Mouse (Mus musculus): ENCODE data around the gene Mllt11. TPM values are rescaled to one million over a fixed set of nuclear protein-coding genes. Genes with fewer than 3 reads are reported as not detected.
A peak's percentile ranks its signal among the peaks of the same experiment; 100 is the strongest.

Gene Mllt11
- polyA plus RNA-seq, 1 experiment from 2014 or later: 24.9 TPM

- Histone ChIP-seq H3K4me2 (replicated peaks) (no peak overlapping the region), H3K36me3 (peaks cover 6% of the 10 kb centered on the region), H3K27me3 (peaks cover 2% of the 10 kb centered on the region), H3K9ac (no peak overlapping the region), H3K9me3 (no peaks in the 10 kb centered on the region), H3K4me3 (no peak overlapping the region), H3K27ac (no peak overlapping the region), H3K4me1 (peaks cover 3% of the 10 kb centered on the region; the same call in 1 of the 2 replicates)
- ATAC-seq (ENCODE audit: insufficient number of reproducible peaks, insufficient read depth, low FRiP score, low TSS enrichment): no peak
- 84% methylated on average over 5 of the region's 5 CpGs for WGBS
These were observed 53.0 kb downstream of the Mllt11 start for GRCm38 (mm10) chr3:95178948-95179347.

GRCm38 (mm10) chr3:95177583-95177982 is 54.4 kb downstream of the Mllt11 start:
- no peaks in the 10 kb centered on the region for H3K9me3 ChIP-seq
- no peak overlapping the region for H3K4me2 ChIP-seq (replicated peaks)
- peaks cover 11% of the 10 kb centered on the region for H3K36me3 ChIP-seq
- peaks cover 16% of the 10 kb centered on the region for H3K4me1 ChIP-seq
- WGBS: 73% methylated on average over 6 of the region's 6 CpGs
- peaks cover 16% of the 10 kb centered on the region for H3K27me3 ChIP-seq
- H3K4me3 ChIP-seq: no peak overlapping the region
- no peak overlapping the region for H3K9ac ChIP-seq
- no peak overlapping the region for H3K27ac ChIP-seq
- ATAC-seq (ENCODE audit: insufficient number of reproducible peaks, insufficient read depth, low FRiP score, low TSS enrichment): no peak

- Histone ChIP-seq H3K9ac (no peak overlapping the region), H3K36me3 (peaks cover 22% of the 10 kb centered on the region), H3K27me3 (peaks cover 27% of the 10 kb centered on the region), H3K27ac (no peak overlapping the region), H3K4me1 (peaks cover 16% of the 10 kb centered on the region), H3K4me3 (no peak overlapping the region), H3K4me2 (replicated peaks) (no peak overlapping the region), H3K9me3 (no peaks in the 10 kb centered on the region)
- WGBS: 61% methylated on average over 3 of the region's 3 CpGs
- no peak for ATAC-seq (ENCODE audit: insufficient number of reproducible peaks, insufficient read depth, low FRiP score, low TSS enrichment)
These were observed 55.5 kb downstream of the Mllt11 start for GRCm38 (mm10) chr3:95176500-95176899.

GRCm38 (mm10) chr3:95174011-95174592 is 57.9 kb downstream of the Mllt11 start:
- Histone ChIP-seq H3K27me3 (peaks cover 51% of the 10 kb centered on the region), H3K4me3 (no peak overlapping the region), H3K27ac (no peak overlapping the region), H3K4me2 (replicated peaks) (peak overlapping the region; percentile 41; the same call in 1 of the 2 replicates), H3K4me1 (peaks cover 16% of the 10 kb centered on the region), H3K9ac (no peak overlapping the region), H3K36me3 (peaks cover 46% of the 10 kb centered on the region), H3K9me3 (no peaks in the 10 kb centered on the region)
- WGBS: 3% methylated on average over 16 of the region's 16 CpGs
- ATAC-seq (ENCODE audit: insufficient number of reproducible peaks, insufficient read depth, low FRiP score, low TSS enrichment): peak; percentile 49; the same call in 1 of the 2 replicates

- peaks cover 52% of the 10 kb centered on the region for H3K27me3 ChIP-seq
- peak overlapping the region; percentile 22; the same call in 1 of the 2 replicates for H3K4me3 ChIP-seq
- H3K9ac ChIP-seq: peak overlapping the region; percentile 28
- peaks cover 53% of the 10 kb centered on the region for H3K36me3 ChIP-seq
- H3K27ac ChIP-seq: no peak overlapping the region
- peak overlapping the region; percentile 41 for H3K4me2 ChIP-seq (replicated peaks)
- H3K4me1 ChIP-seq: peaks cover 16% of the 10 kb centered on the region
- 8% methylated on average over 58 of the region's 58 CpGs for WGBS
- no peaks in the 10 kb centered on the region for H3K9me3 ChIP-seq
- peak; percentile 31 for ATAC-seq (ENCODE audit: insufficient number of reproducible peaks, insufficient read depth, low FRiP score, low TSS enrichment)
These were observed 58.6 kb downstream of the Mllt11 start for GRCm38 (mm10) chr3:95173256-95173949.

- Histone ChIP-seq H3K27ac (no peak overlapping the region), H3K9me3 (no peaks in the 10 kb centered on the region), H3K4me1 (peaks cover 16% of the 10 kb centered on the region), H3K27me3 (peaks cover 52% of the 10 kb centered on the region), H3K4me2 (replicated peaks) (peak overlapping the region; percentile 41), H3K36me3 (peaks cover 60% of the 10 kb centered on the region), H3K9ac (0 out of 2 replicates have a peak overlapping the region, but pooled peaks have one; percentile 28), H3K4me3 (peak overlapping the region; percentile 22; the same call in 1 of the 2 replicates)
- WGBS: 19% methylated on average over 82 of the region's 84 CpGs
- no peak for ATAC-seq (ENCODE audit: insufficient number of reproducible peaks, insufficient read depth, low FRiP score, low TSS enrichment)
These were observed 59.3 kb downstream of the Mllt11 start for GRCm38 (mm10) chr3:95172526-95173255.

- no peaks in the 10 kb centered on the region for H3K9me3 ChIP-seq
- H3K4me3 ChIP-seq: no peak overlapping the region
- peaks cover 52% of the 10 kb centered on the region for H3K27me3 ChIP-seq
- peaks cover 16% of the 10 kb centered on the region for H3K4me1 ChIP-seq
- H3K27ac ChIP-seq: no peak overlapping the region
- 86% methylated on average over 6 of the region's 6 CpGs for WGBS
- ATAC-seq (ENCODE audit: insufficient number of reproducible peaks, insufficient read depth, low FRiP score, low TSS enrichment): no peak
- no peak overlapping the region for H3K4me2 ChIP-seq (replicated peaks)
- H3K9ac ChIP-seq: no peak overlapping the region
- peaks cover 76% of the 10 kb centered on the region for H3K36me3 ChIP-seq
These were observed 60.9 kb downstream of the Mllt11 start for GRCm38 (mm10) chr3:95171105-95171504.

- no peak overlapping the region for H3K9ac ChIP-seq
- no peak for ATAC-seq (ENCODE audit: insufficient number of reproducible peaks, insufficient read depth, low FRiP score, low TSS enrichment)
- no peaks in the 10 kb centered on the region for H3K9me3 ChIP-seq
- H3K4me3 ChIP-seq: no peak overlapping the region
- peaks cover 16% of the 10 kb centered on the region for H3K4me1 ChIP-seq
- H3K4me2 ChIP-seq (replicated peaks): no peak overlapping the region
- peaks cover 87% of the 10 kb centered on the region for H3K36me3 ChIP-seq
- WGBS: 87% methylated on average over 10 of the region's 10 CpGs
- H3K27me3 ChIP-seq: peaks cover 52% of the 10 kb centered on the region
- no peak overlapping the region for H3K27ac ChIP-seq
These were observed 62.0 kb downstream of the Mllt11 start for GRCm38 (mm10) chr3:95169996-95170395.

Other genes with a start within 250 kb of the Mllt11 start
- gene Zfp687, start 216.7 kb downstream of the Mllt11 start, polyA plus RNA-seq (2016; fragmentation: Nextera tagmentation; extraction: Ambion mirVana): 28.7 and 31.3 TPM in 2 replicates
- 295 TPM in 2 replicates for gene Psmd4, start 189.6 kb downstream of the Mllt11 start, polyA plus RNA-seq (2016; fragmentation: Nextera tagmentation; extraction: Ambion mirVana)
- gene Pip5k1a, start 125.2 kb downstream of the Mllt11 start, polyA plus RNA-seq (2016; fragmentation: Nextera tagmentation; extraction: Ambion mirVana): 24.4 and 24.9 TPM in 2 replicates
- 221 and 227 TPM in 2 replicates for gene Vps72, start 121.1 kb downstream of the Mllt11 start, polyA plus RNA-seq (2016; fragmentation: Nextera tagmentation; extraction: Ambion mirVana)
- 0.57 and 1.0 TPM in 2 replicates for gene Tmod4, start 107.7 kb downstream of the Mllt11 start, polyA plus RNA-seq (2016; fragmentation: Nextera tagmentation; extraction: Ambion mirVana)
- gene Scnm1, start 98.2 kb downstream of the Mllt11 start, polyA plus RNA-seq (2016; fragmentation: Nextera tagmentation; extraction: Ambion mirVana): 73.4 and 75.0 TPM in 2 replicates
- gene Lysmd1, start 98.1 kb downstream of the Mllt11 start, polyA plus RNA-seq (2016; fragmentation: Nextera tagmentation; extraction: Ambion mirVana): 18.2 and 19.4 TPM in 2 replicates
- gene Tnfaip8l2, start 89.8 kb downstream of the Mllt11 start, polyA plus RNA-seq (2016; fragmentation: Nextera tagmentation; extraction: Ambion mirVana): 2.0 and 2.3 TPM in 2 replicates
- 24.2 and 26.4 TPM in 2 replicates for gene Sema6c, start 71.7 kb downstream of the Mllt11 start, polyA plus RNA-seq (2016; fragmentation: Nextera tagmentation; extraction: Ambion mirVana)
- 14.7 and 15.3 TPM in 2 replicates for gene Gabpb2, start 14.3 kb downstream of the Mllt11 start, polyA plus RNA-seq (2016; fragmentation: Nextera tagmentation; extraction: Ambion mirVana)
- 82.3 and 86.8 TPM in 2 replicates for gene Cdc42se1, start 3.4 kb downstream of the Mllt11 start, polyA plus RNA-seq (2016; fragmentation: Nextera tagmentation; extraction: Ambion mirVana)
- gene Gm128, start 9.4 kb upstream of the Mllt11 start, polyA plus RNA-seq (2016; fragmentation: Nextera tagmentation; extraction: Ambion mirVana): 0.49 and 0.70 TPM in 2 replicates
- gene Bnipl, start 19.0 kb upstream of the Mllt11 start, polyA plus RNA-seq (2016; fragmentation: Nextera tagmentation; extraction: Ambion mirVana): 1.8 and 2.5 TPM in 2 replicates
- gene Mindy1, start 49.2 kb upstream of the Mllt11 start, polyA plus RNA-seq (2016; fragmentation: Nextera tagmentation; extraction: Ambion mirVana): 43.3 TPM in 2 replicates
- gene Prune1, start 49.9 kb upstream of the Mllt11 start, polyA plus RNA-seq (2016; fragmentation: Nextera tagmentation; extraction: Ambion mirVana): 25.7 and 26.4 TPM in 2 replicates
- gene Anxa9, start 75.0 kb upstream of the Mllt11 start, polyA plus RNA-seq (2016; fragmentation: Nextera tagmentation; extraction: Ambion mirVana): 1.3 and 1.6 TPM in 2 replicates
- gene Cers2, start 82.6 kb upstream of the Mllt11 start, polyA plus RNA-seq (2016; fragmentation: Nextera tagmentation; extraction: Ambion mirVana): 155 and 156 TPM in 2 replicates
- 61.8 and 63.6 TPM in 2 replicates for gene Setdb1, start 125.0 kb upstream of the Mllt11 start, polyA plus RNA-seq (2016; fragmentation: Nextera tagmentation; extraction: Ambion mirVana)
- gene 4930558C23Rik, start 170.7 kb upstream of the Mllt11 start, polyA plus RNA-seq (2016; fragmentation: Nextera tagmentation; extraction: Ambion mirVana): not detected in 2 replicates
- 51.5 and 53.6 TPM in 2 replicates for gene Arnt, start 202.2 kb upstream of the Mllt11 start, polyA plus RNA-seq (2016; fragmentation: Nextera tagmentation; extraction: Ambion mirVana)